Mouse (Mus musculus) erythroblast, embryonic 14.5 days (primary cell): ENCODE data around the gene Ptprt.

ENCODE experiments used
- GATA1 ChIP-seq: IDR thresholded peaks from 2 replicates; pipeline ENCODE4 v1.6.1; 2012; ENCODE audit warnings: low read length, inconsistent platforms, mixed read lengths
- TAL1 ChIP-seq: IDR thresholded peaks from 3 replicates; pipeline ENCODE4 v1.6.1; 2012; ENCODE audit warnings: low read length, inconsistent platforms, mixed read lengths

- TF ChIP-seq GATA1, result no peak
- TF ChIP-seq TAL1, result no peak
Observed at GRCm38 (mm10) chr2:161656632-161657031, 1004.3 kb downstream of the Ptprt start.
